In genomic region chrX:48694864-48695371, GRCm38 (mm10) we compare ENCODE assay signal across 8 mouse cellular contexts. TPM values are rescaled to one million over a fixed set of nuclear protein-coding genes. Genes with fewer than 3 reads are reported as not detected.
DNase-seq lines count a peak whose midpoint lies in the region; ATAC-seq and TF ChIP-seq lines count a peak whose summit lies in the region.

Gene Rbmx2, plus strand, starts transcription at chrX:48695004.

- no peak for TF ChIP-seq RAD21 in CH12.LX (IDR thresholded peaks at IDR 0.05; ENCODE audit: low read depth, low read length)

- no peaks in the 10 kb centered on the region for H3K27me3 ChIP-seq in CH12.LX (replicated peaks)
- no peaks in the 10 kb centered on the region for H3K27me3 ChIP-seq in forebrain, embryonic 11.5 days (ENCODE audit: control insufficient read depth, insufficient read depth, low read length)
- H3K27me3 ChIP-seq in heart, embryonic 16.5 days (ENCODE audit: control insufficient read depth, insufficient read depth, low read length): no peaks in the 10 kb centered on the region
- H3K27me3 ChIP-seq in liver, embryonic 15.5 days: no peaks in the 10 kb centered on the region
- no peaks in the 10 kb centered on the region for H3K27me3 ChIP-seq in neural tube, embryonic 12.5 days (replicated peaks)

- H3K36me3 ChIP-seq in CH12.LX (replicated peaks in 1 of 2; ENCODE audit: control insufficient read depth in 1 of 2, insufficient read depth in 1 of 2, low read length in 1 of 2): peaks cover 3 to 11% of the 10 kb centered on the region in 2 experiments
- no peaks in the 10 kb centered on the region; the same call in 1 of the 2 replicates for H3K36me3 ChIP-seq in forebrain, embryonic 11.5 days (ENCODE audit: control insufficient read depth, insufficient read depth, low read length)
- no peaks in the 10 kb centered on the region for H3K36me3 ChIP-seq in heart, embryonic 16.5 days (ENCODE audit: control insufficient read depth, insufficient read depth)
- H3K36me3 ChIP-seq in liver, embryonic 15.5 days (replicated peaks): 0 out of 2 replicates have a peak, but pooled peaks cover 8% of the 10 kb centered on the region
- H3K36me3 ChIP-seq in neural tube, embryonic 12.5 days: no peaks in the 10 kb centered on the region

- DNase-seq in CH12.LX (ENCODE audit: extremely low read depth): peak; percentile 90
- DNase-seq in c-Kit-positive CD71-positive TER-119-negative erythroid progenitor cells, embryonic 14.5 days (ENCODE audit: low read depth): peak; percentile 75
- DNase-seq in forebrain, embryonic 11.5 days (ENCODE audit: low spot score): peak; percentile 93
- DNase-seq in kidney, postnatal 36 days: peak; percentile 89 to 91
- peak; percentile 81 for DNase-seq in telencephalon, adult 2 months (ENCODE audit: low read depth, low spot score)

- H3K4me1 ChIP-seq in CH12.LX (ENCODE audit: control insufficient read depth in 1 of 2, insufficient read depth in 2 of 2): peaks cover 3 to 17% of the 10 kb centered on the region in 2 experiments; a peak in 2 of 4 replicates
- no peaks in the 10 kb centered on the region for H3K4me1 ChIP-seq in forebrain, embryonic 11.5 days (replicated peaks; ENCODE audit: control insufficient read depth, insufficient read depth, low read length)
- peaks cover 3% of the 10 kb centered on the region; the same call in 1 of the 2 replicates for H3K4me1 ChIP-seq in heart, embryonic 16.5 days (ENCODE audit: control insufficient read depth, insufficient read depth, low read length)
- peaks cover 15% of the 10 kb centered on the region for H3K4me1 ChIP-seq in liver, embryonic 15.5 days (replicated peaks)
- peaks cover 6% of the 10 kb centered on the region; the same call in 1 of the 2 replicates for H3K4me1 ChIP-seq in neural tube, embryonic 12.5 days

- in situ Hi-C loops in CH12.LX (cut with MboI; ENCODE audit: low pct_ligation_motif_present, low pct_unique_long_range_greater_than_20kb, low sequenced_read_pairs): loop anchor here (25.0 kb wide), 1 partner anchor 617 kb away; no protein-coding TSS in a partner anchor

- dilution Hi-C loops in CH12.LX (cut with MboI; ENCODE audit: extremely low pct_ligation_motif_present, extremely low pct_unique_long_range_greater_than_20kb, low sequenced_read_pairs): no loop called here

- H3K9ac ChIP-seq in CH12.LX (ENCODE audit: insufficient read depth, low read depth): peak within 1 kb of the TSS; percentile 69; the same call in 1 of the 2 replicates
- H3K9ac ChIP-seq in forebrain, embryonic 11.5 days (ENCODE audit: low read length): peak within 1 kb of the TSS; percentile 57
- peak within 1 kb of the TSS; percentile 78 for H3K9ac ChIP-seq in heart, embryonic 16.5 days (ENCODE audit: low read length)
- peak within 1 kb of the TSS; percentile 60 for H3K9ac ChIP-seq in liver, embryonic 15.5 days
- H3K9ac ChIP-seq in neural tube, embryonic 12.5 days: peak within 1 kb of the TSS; percentile 52

- H3K4me3 ChIP-seq in CH12.LX (replicated peaks in 1 of 3; ENCODE audit: low read depth in 2 of 3, low read length in 2 of 3, poor library complexity in 1 of 3): peak within 1 kb of the TSS; percentile 59 to 71 (median 64)
- peak within 1 kb of the TSS; percentile 56 for H3K4me3 ChIP-seq in forebrain, embryonic 11.5 days (ENCODE audit: low read depth, low read length)
- peak within 1 kb of the TSS; percentile 74 for H3K4me3 ChIP-seq in heart, embryonic 16.5 days (ENCODE audit: low read length)
- peak within 1 kb of the TSS; percentile 69 for H3K4me3 ChIP-seq in liver, embryonic 15.5 days (replicated peaks)
- peak within 1 kb of the TSS; percentile 58 for H3K4me3 ChIP-seq in neural tube, embryonic 12.5 days

- peak; percentile 64; the same call in 1 of the 2 replicates for TF ChIP-seq POLR2A in CH12.LX (IDR thresholded peaks at IDR 0.05; ENCODE audit: low read depth, low read length)

- peaks cover 4% of the 10 kb centered on the region; the same call in 1 of the 2 replicates for H3K79me2 ChIP-seq in CH12.LX (replicated peaks; ENCODE audit: control insufficient read depth, extremely low read depth, insufficient read depth, poor library complexity, severe bottlenecking)

- no peak within 1 kb of the TSS for H3K27ac ChIP-seq in CH12.LX (ENCODE audit: insufficient read depth, low read depth)
- H3K27ac ChIP-seq in forebrain, embryonic 11.5 days (ENCODE audit: low read depth, low read length): no peak within 1 kb of the TSS
- no peak within 1 kb of the TSS for H3K27ac ChIP-seq in heart, embryonic 16.5 days (ENCODE audit: low read length)
- H3K27ac ChIP-seq in liver, embryonic 15.5 days (replicated peaks): peak within 1 kb of the TSS; percentile 95
- no peak within 1 kb of the TSS for H3K27ac ChIP-seq in neural tube, embryonic 12.5 days

- no peak for TF ChIP-seq CTCF in CH12.LX (conservative IDR thresholded peaks at IDR 0.05 in 1 of 2, IDR thresholded peaks at IDR 0.05 in 1 of 2; ENCODE audit: low read depth in 2 of 2, low read length in 2 of 2)

- no peaks in the 10 kb centered on the region for H3K9me3 ChIP-seq in CH12.LX (replicated peaks; ENCODE audit: low read length)
- H3K9me3 ChIP-seq in forebrain, embryonic 11.5 days (ENCODE audit: control insufficient read depth, low read length): no peaks in the 10 kb centered on the region
- H3K9me3 ChIP-seq in heart, embryonic 16.5 days (replicated peaks; ENCODE audit: control insufficient read depth, low read length): no peaks in the 10 kb centered on the region
- no peaks in the 10 kb centered on the region for H3K9me3 ChIP-seq in liver, embryonic 15.5 days (replicated peaks)
- H3K9me3 ChIP-seq in neural tube, embryonic 12.5 days: no peaks in the 10 kb centered on the region

- peak; percentile 98 for ATAC-seq in forebrain, embryonic 11.5 days (replicated peaks; ENCODE audit: low FRiP score)
- ATAC-seq in heart, embryonic 16.5 days (replicated peaks; ENCODE audit: extremely low read depth, insufficient read depth, low FRiP score): peak; percentile 96
- peak; percentile 94 for ATAC-seq in liver, embryonic 15.5 days (ENCODE audit: insufficient read depth)
- ATAC-seq in neural tube, embryonic 12.5 days (ENCODE audit: low FRiP score, low read depth): peak; percentile 98

- no peak for TF ChIP-seq EP300 in CH12.LX (IDR thresholded peaks at IDR 0.05; ENCODE audit: low read length)

- peak within 1 kb of the TSS; percentile 81 for H3K4me2 ChIP-seq in CH12.LX (ENCODE audit: insufficient read depth, low read depth, poor library complexity, severe bottlenecking)
- H3K4me2 ChIP-seq in forebrain, embryonic 11.5 days (ENCODE audit: low read depth, low read length, severe bottlenecking): peak within 1 kb of the TSS; percentile 53
- peak within 1 kb of the TSS; percentile 70 for H3K4me2 ChIP-seq in heart, embryonic 16.5 days (ENCODE audit: low read depth, low read length)
- peak within 1 kb of the TSS; percentile 66 for H3K4me2 ChIP-seq in liver, embryonic 15.5 days
- H3K4me2 ChIP-seq in neural tube, embryonic 12.5 days (replicated peaks): peak within 1 kb of the TSS; percentile 63

- 9% methylated on average over 42 of the region's 42 CpGs for WGBS in forebrain, embryonic 11.5 days
- 9% methylated on average over 39 of the region's 42 CpGs for WGBS in heart, embryonic 16.5 days
- 10% methylated on average over 42 of the region's 42 CpGs for WGBS in liver, embryonic 15.5 days (ENCODE audit: insufficient replicate concordance)
- WGBS in neural tube, embryonic 12.5 days: 14% methylated on average over 42 of the region's 42 CpGs

TF ChIP-seq in CH12.LX, 34 proteins besides CTCF, POLR2A, EP300 and RAD21:
- TF ChIP-seq HCFC1 (IDR thresholded peaks at IDR 0.05; ENCODE audit: low read depth, low read length): peak; percentile 85
- TF ChIP-seq NRF1 (IDR thresholded peaks at IDR 0.05; ENCODE audit: low read depth, low read length): peak; percentile 90
- TF ChIP-seq CHD2 (IDR thresholded peaks at IDR 0.05; ENCODE audit: low read length): peak; percentile 75
- 0 out of 2 replicates have a peak, but pooled peaks have one; percentile 62 for TF ChIP-seq E2F4 (IDR thresholded peaks at IDR 0.05; ENCODE audit: insufficient replicate concordance, low read depth, low read length)
- peak; percentile 78; the same call in 1 of the 2 replicates for TF ChIP-seq SIN3A (IDR thresholded peaks at IDR 0.05; ENCODE audit: low read length)
- TF ChIP-seq SMC3 (IDR thresholded peaks at IDR 0.05; ENCODE audit: low read depth, low read length): no peak
- TF ChIP-seq ELF1 (IDR thresholded peaks at IDR 0.05; ENCODE audit: low read depth, low read length): peak; percentile 93
- peak; percentile 75; the same call in 1 of the 2 replicates for TF ChIP-seq KAT2A (IDR thresholded peaks at IDR 0.05; ENCODE audit: insufficient replicate concordance, low read length)
- TF ChIP-seq USF1 (IDR thresholded peaks at IDR 0.05; ENCODE audit: low read depth, low read length): no peak

RNA-seq across cellular contexts. Expression of gene Rbmx2, which starts in this region (rescaled TPM):
- total RNA-seq in CH12.LX (2012; rRNA removed): 15.1 and 17.2 TPM in 2 replicates
- 14.6 and 16.9 TPM in 2 replicates for total RNA-seq in CH12.LX (2014; rRNA removed)
- 18.4 and 23.4 TPM in 2 replicates for polyA plus RNA-seq in CH12.LX (2012; ENCODE audit: insufficient read length, low read depth)
- 25.4 and 26.4 TPM in 2 replicates for polyA plus RNA-seq in forebrain, embryonic 11.5 days (2014; fragmentation: Nextera tagmentation; extraction: Ambion mirVana)
- 15.3 and 16.1 TPM in 2 replicates for polyA plus RNA-seq in heart, embryonic 16.5 days (2015; fragmentation: Nextera tagmentation; extraction: Ambion mirVana)
- 8.6 and 13.1 TPM in 2 replicates for polyA plus RNA-seq in liver, embryonic 15.5 days (2015; fragmentation: Nextera tagmentation; extraction: Ambion mirVana)
- polyA plus RNA-seq in neural tube, embryonic 12.5 days (2016; fragmentation: Nextera tagmentation; extraction: Ambion mirVana): 17.3 and 23.8 TPM in 2 replicates
